Comparison of ENCODE assay signal across 8 mouse cellular contexts in genomic region chr10:94072261-94072915, GRCm38 (mm10). TPM values are rescaled to one million over a fixed set of nuclear protein-coding genes. Genes with fewer than 3 reads are reported as not detected.
A peak's percentile ranks its signal among the peaks of the same experiment; 100 is the strongest.
DNase-seq lines count a peak whose midpoint lies in the region; ATAC-seq and TF ChIP-seq lines count a peak whose summit lies in the region.

No protein-coding gene starts in this region.

- peak overlapping the region; percentile 29 for H3K27ac ChIP-seq in forebrain, embryonic 15.5 days (replicated peaks)
- no peak overlapping the region for H3K27ac ChIP-seq in intestine, postnatal 0 days (ENCODE audit: low read depth, low read length)
- peak overlapping the region; percentile 88 for H3K27ac ChIP-seq in liver, postnatal 0 days (ENCODE audit: low read depth)

- ATAC-seq in forebrain, embryonic 15.5 days (replicated peaks), result no peak
- ATAC-seq in intestine, postnatal 0 days, result peak; percentile 60
- peak; percentile 70 for ATAC-seq in liver, postnatal 0 days

- peak; percentile 45 for DNase-seq in embryo, embryonic 11 days
- no peak for DNase-seq in embryo, embryonic 9.5 days (ENCODE audit: extremely low spot score)
- peak; percentile 20 for DNase-seq in NIH3T3 (ENCODE audit: low read depth)
- peak; percentile 67 for DNase-seq in liver, postnatal 0 days
- DNase-seq in natural killer cell, adult 2 months (ENCODE audit: low spot score in 2 of 2), result no peak
- DNase-seq in retina, postnatal 1 day, result no peak

- no peak overlapping the region for H3K4me3 ChIP-seq in forebrain, embryonic 15.5 days
- no peak overlapping the region for H3K4me3 ChIP-seq in intestine, postnatal 0 days (ENCODE audit: low read depth, low read length)
- H3K4me3 ChIP-seq in liver, postnatal 0 days (ENCODE audit: low read depth, low read length), result no peak overlapping the region

- H3K4me2 ChIP-seq in forebrain, embryonic 15.5 days (replicated peaks), result no peak overlapping the region
- no peak overlapping the region for H3K4me2 ChIP-seq in intestine, postnatal 0 days (replicated peaks; ENCODE audit: low read depth)
- H3K4me2 ChIP-seq in liver, postnatal 0 days (ENCODE audit: low read depth, low read length), result peak overlapping the region; percentile 50

- WGBS in forebrain, embryonic 15.5 days, result 62% methylated on average over 10 of the region's 10 CpGs
- WGBS in intestine, postnatal 0 days, result 43% methylated on average over 10 of the region's 10 CpGs
- WGBS in liver, postnatal 0 days (ENCODE audit: insufficient replicate concordance), result 32% methylated on average over 10 of the region's 10 CpGs

- H3K9ac ChIP-seq in forebrain, embryonic 15.5 days (replicated peaks), result no peak overlapping the region; the same call in 1 of the 2 replicates
- no peak overlapping the region for H3K9ac ChIP-seq in intestine, postnatal 0 days (ENCODE audit: low read depth, low read length)
- H3K9ac ChIP-seq in liver, postnatal 0 days (replicated peaks), result 0 out of 2 replicates have a peak overlapping the region, but pooled peaks have one; percentile 4

- TF ChIP-seq EP300 in liver, postnatal 0 days (IDR thresholded peaks at IDR 0.05; ENCODE audit: low read depth), result 0 out of 2 replicates have a peak, but pooled peaks have one; percentile 41

- TF ChIP-seq CTCF in intestine, postnatal 0 days (IDR thresholded peaks at IDR 0.05; ENCODE audit: low read depth), result no peak
- no peak for TF ChIP-seq CTCF in liver, postnatal 0 days (IDR thresholded peaks at IDR 0.05; ENCODE audit: low read depth)

- H3K9me3 ChIP-seq in forebrain, embryonic 15.5 days, result no peaks in the 10 kb centered on the region
- no peaks in the 10 kb centered on the region for H3K9me3 ChIP-seq in intestine, postnatal 0 days (ENCODE audit: control insufficient read depth)
- H3K9me3 ChIP-seq in liver, postnatal 0 days (ENCODE audit: low read length), result no peaks in the 10 kb centered on the region

- H3K4me1 ChIP-seq in forebrain, embryonic 15.5 days, result peaks cover 9% of the 10 kb centered on the region; the same call in 1 of the 2 replicates
- 0 out of 2 replicates have a peak, but pooled peaks cover 4% of the 10 kb centered on the region for H3K4me1 ChIP-seq in intestine, postnatal 0 days (replicated peaks; ENCODE audit: control insufficient read depth, insufficient read depth, low read length)
- peaks cover 31% of the 10 kb centered on the region for H3K4me1 ChIP-seq in liver, postnatal 0 days (ENCODE audit: insufficient read depth)

- no peaks in the 10 kb centered on the region for H3K36me3 ChIP-seq in forebrain, embryonic 15.5 days
- H3K36me3 ChIP-seq in intestine, postnatal 0 days (ENCODE audit: control insufficient read depth, insufficient read depth), result no peaks in the 10 kb centered on the region
- peaks cover 6% of the 10 kb centered on the region; the same call in 1 of the 2 replicates for H3K36me3 ChIP-seq in liver, postnatal 0 days (replicated peaks; ENCODE audit: insufficient read depth, low read length)

- H3K27me3 ChIP-seq in forebrain, embryonic 15.5 days, result no peaks in the 10 kb centered on the region
- H3K27me3 ChIP-seq in intestine, postnatal 0 days (replicated peaks; ENCODE audit: control insufficient read depth, insufficient read depth, low read length), result no peaks in the 10 kb centered on the region
- H3K27me3 ChIP-seq in liver, postnatal 0 days (ENCODE audit: insufficient read depth, low read length), result no peaks in the 10 kb centered on the region

RNA-seq across cellular contexts. Expression of gene Fgd6, which starts 36.6 kb away (rescaled TPM):
- polyA plus RNA-seq in forebrain, embryonic 15.5 days (2015; fragmentation: Nextera tagmentation; extraction: Ambion mirVana), result 1.5 and 1.7 TPM in 2 replicates
- polyA plus RNA-seq in intestine, postnatal 0 days (2015; fragmentation: Nextera tagmentation; extraction: Ambion mirVana), result 2.2 and 2.5 TPM in 2 replicates
- polyA plus RNA-seq in liver, postnatal 0 days (2015; fragmentation: Nextera tagmentation; extraction: Ambion mirVana), result 2.4 TPM in 2 replicates

RNA-seq across cellular contexts. Expression of gene Vezt, which starts 36.8 kb away (rescaled TPM):
- 68.6 and 71.8 TPM in 2 replicates for polyA plus RNA-seq in forebrain, embryonic 15.5 days (2015; fragmentation: Nextera tagmentation; extraction: Ambion mirVana)
- 10.2 and 10.6 TPM in 2 replicates for polyA plus RNA-seq in intestine, postnatal 0 days (2015; fragmentation: Nextera tagmentation; extraction: Ambion mirVana)
- polyA plus RNA-seq in liver, postnatal 0 days (2015; fragmentation: Nextera tagmentation; extraction: Ambion mirVana), result 8.6 TPM in 2 replicates

Comparison
In these comparisons a context has a peak if more than half of its experiments do, and no peak if none do; other contexts are left out.
1. DNase-seq: peak in embryo, embryonic 11 days (single experiment), NIH3T3 (single experiment) and liver, postnatal 0 days (single experiment); none in embryo, embryonic 9.5 days (single experiment), natural killer cell, adult 2 months (0 of 2) and retina, postnatal 1 day (single experiment).